Mouse (Mus musculus): ENCODE measurements around the gene Gtf2ird1. TPM values are rescaled to one million over a fixed set of nuclear protein-coding genes. Genes with fewer than 3 reads are reported as not detected.

Gtf2ird1 gene
- polyA plus RNA-seq, 1 experiment from 2014 or later: 12.9 TPM

DNA sequence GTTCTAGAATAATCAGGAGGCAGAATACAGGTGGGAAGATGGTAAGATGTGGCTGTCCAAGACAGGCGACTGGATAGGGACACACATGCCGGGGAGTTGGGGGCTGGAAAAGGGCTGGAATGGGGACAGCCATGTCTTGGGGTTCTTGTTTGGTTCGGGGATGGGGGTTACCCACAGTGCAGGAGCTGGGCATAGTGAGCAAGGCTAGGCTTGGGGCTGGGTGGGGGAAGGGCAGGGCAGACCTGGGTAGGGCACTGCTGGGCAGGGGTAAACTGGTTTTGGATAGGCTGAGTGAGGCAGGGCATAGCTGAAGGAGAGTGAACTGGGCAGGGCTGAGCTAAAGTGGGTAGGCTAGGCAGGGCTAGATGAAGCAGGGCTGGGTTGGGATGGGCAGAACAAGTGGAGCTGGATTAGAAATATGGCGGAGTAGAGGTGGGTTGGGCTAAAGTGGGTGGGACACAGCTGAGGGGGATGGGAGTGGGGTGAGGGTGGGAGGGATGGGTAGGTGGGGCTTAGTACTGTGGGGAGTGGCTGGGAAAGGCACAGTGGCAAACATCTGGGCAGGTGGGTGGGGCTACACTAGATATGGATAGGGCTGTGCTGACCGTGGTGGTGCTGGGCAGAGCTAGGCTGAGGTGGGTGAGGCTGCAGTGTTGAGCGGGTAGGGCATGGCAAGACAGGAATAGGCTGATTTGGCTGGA is 46.8 kb downstream of the Gtf2ird1 start:
- peak; percentile 89 for ATAC-seq (ENCODE audit: low read depth)
- DNase-seq: peak; percentile 28
- Histone ChIP-seq H3K27ac (no peak overlapping the region), H3K9ac (no peak overlapping the region), H3K4me2 (no peak overlapping the region), H3K27me3 (no peaks in the 10 kb centered on the region), H3K4me1 (replicated peaks) (peaks cover 20% of the 10 kb centered on the region), H3K4me3 (replicated peaks) (no peak overlapping the region), H3K9me3 (replicated peaks) (no peaks in the 10 kb centered on the region), H3K36me3 (peaks cover 78% of the 10 kb centered on the region)
- 65% methylated on average over 6 of the region's 6 CpGs for WGBS (ENCODE audit: insufficient replicate concordance)

DNA sequence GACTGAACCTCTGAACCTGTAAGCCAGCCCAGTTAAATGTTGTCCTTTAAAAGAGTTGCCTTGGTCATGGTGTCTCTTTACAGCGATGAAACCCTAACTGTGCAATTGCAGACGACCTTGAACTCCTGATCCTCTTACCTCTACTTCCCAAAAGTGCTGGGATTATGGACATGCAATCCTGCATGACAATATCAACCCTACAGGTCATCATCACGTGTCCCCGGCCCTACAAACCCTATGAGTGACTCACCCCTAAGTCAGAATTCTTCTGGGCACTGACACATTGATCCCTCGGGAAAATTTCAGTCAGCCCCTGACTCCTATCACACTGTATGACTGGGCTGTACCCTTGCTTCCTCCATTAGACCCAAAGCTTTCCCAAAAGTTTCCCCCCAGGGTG is 48.4 kb downstream of the Gtf2ird1 start:
- Histone ChIP-seq H3K36me3 (peaks cover 81% of the 10 kb centered on the region), H3K4me3 (replicated peaks) (no peak overlapping the region), H3K9me3 (replicated peaks) (no peaks in the 10 kb centered on the region), H3K27ac (no peak overlapping the region), H3K4me1 (replicated peaks) (peaks cover 20% of the 10 kb centered on the region), H3K4me2 (no peak overlapping the region), H3K27me3 (no peaks in the 10 kb centered on the region), H3K9ac (no peak overlapping the region)
- no peak for ATAC-seq (ENCODE audit: low read depth)
- DNase-seq: no peak
- WGBS (ENCODE audit: insufficient replicate concordance): 75% methylated on average over 5 of the region's 5 CpGs

DNA sequence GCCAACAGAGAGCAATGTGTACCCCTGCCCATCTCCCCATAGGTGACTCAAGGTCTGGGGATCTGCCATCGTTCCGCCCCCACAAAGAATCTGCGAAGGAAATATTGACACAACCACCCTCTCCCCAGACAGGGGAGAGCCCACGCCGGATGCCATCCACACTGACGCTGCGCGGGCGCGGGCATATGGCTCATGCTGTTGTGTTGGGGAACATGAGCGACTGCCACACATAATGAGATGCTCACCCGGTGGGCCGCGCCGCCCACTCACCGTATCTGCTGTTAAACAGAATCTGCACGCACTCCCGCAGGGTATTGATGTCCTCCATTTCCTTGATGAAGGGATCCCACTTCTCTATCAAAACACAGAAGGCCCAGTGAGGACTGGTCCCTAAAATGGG is 54.7 kb downstream of the Gtf2ird1 start:
- Histone ChIP-seq H3K27me3 (no peaks in the 10 kb centered on the region), H3K9me3 (replicated peaks) (no peaks in the 10 kb centered on the region), H3K4me2 (no peak overlapping the region), H3K36me3 (peaks cover 55% of the 10 kb centered on the region), H3K9ac (no peak overlapping the region), H3K4me1 (replicated peaks) (no peaks in the 10 kb centered on the region), H3K27ac (no peak overlapping the region), H3K4me3 (replicated peaks) (no peak overlapping the region)
- 91% methylated on average over 18 of the region's 18 CpGs for WGBS (ENCODE audit: insufficient replicate concordance)
- no peak for DNase-seq
- ATAC-seq (ENCODE audit: low read depth): no peak

DNA sequence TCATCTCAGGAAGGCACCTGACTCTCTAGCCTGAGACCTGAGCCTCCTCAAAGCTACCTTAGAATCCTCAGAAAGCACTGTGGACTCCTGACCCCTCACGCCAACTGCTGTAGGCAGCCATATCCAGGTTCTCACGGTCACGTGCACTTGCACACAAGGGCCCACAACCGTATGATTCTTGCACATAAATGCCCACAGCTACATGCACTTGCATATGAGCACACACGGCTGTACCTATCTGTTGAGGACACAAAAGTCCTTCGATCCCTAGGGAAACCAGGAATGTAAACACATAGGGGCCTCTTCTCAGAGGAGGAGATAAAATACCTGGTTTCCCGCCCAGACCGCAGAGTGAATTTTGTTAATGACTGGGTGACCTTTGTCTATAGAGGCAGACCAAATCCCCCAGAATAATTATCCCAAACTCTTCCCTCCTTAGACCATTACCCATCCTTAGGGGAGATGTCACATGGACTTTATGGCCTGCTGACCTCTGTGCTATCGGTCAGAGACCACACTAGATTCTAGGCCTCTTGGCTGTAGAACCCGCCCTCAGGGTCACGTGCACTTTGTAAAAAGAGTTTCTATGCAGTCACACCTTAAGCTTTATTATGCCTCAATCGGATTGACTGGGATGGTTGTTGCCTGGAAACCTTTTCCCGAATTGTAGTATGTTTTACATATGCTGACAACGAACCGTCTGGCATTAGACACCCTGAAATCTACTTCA is 58.9 kb downstream of the Gtf2ird1 start:
- no peaks in the 10 kb centered on the region for H3K27me3 ChIP-seq
- no peaks in the 10 kb centered on the region for H3K9me3 ChIP-seq (replicated peaks)
- H3K36me3 ChIP-seq: peaks cover 16% of the 10 kb centered on the region
- H3K4me3 ChIP-seq (replicated peaks): no peak overlapping the region
- WGBS (ENCODE audit: insufficient replicate concordance): 81% methylated on average over 15 of the region's 15 CpGs
- ATAC-seq (ENCODE audit: low read depth) (no peak), DNase-seq (no peak)
- H3K9ac ChIP-seq: no peak overlapping the region
- H3K27ac ChIP-seq: no peak overlapping the region
- H3K4me2 ChIP-seq: no peak overlapping the region
- peaks cover 24% of the 10 kb centered on the region for H3K4me1 ChIP-seq (replicated peaks)

DNA sequence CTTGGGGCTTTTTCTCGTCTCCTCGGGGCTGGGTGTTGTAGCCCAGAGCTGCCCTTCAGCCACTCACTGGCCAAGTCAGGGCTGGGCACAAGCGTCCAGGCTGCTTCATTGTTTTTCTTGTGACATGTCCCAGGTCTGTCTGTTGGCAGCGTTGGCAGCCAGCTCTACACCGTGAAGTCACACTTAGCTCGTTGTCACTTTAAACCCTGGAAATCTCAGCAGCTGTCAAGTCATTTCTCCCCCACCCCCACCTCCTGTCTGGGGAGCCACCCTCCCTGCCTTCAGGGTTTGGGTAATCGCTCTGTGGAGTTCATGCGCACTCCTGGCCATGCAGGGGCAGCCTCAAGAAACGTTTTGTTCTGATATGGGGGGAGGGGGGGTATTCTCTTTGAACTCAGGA is 60.0 kb downstream of the Gtf2ird1 start:
- H3K4me3 ChIP-seq (replicated peaks): no peak overlapping the region
- no peak overlapping the region for H3K4me2 ChIP-seq
- ATAC-seq (ENCODE audit: low read depth) (no peak), DNase-seq (no peak)
- no peaks in the 10 kb centered on the region for H3K27me3 ChIP-seq
- H3K4me1 ChIP-seq (replicated peaks): peaks cover 24% of the 10 kb centered on the region
- no peak overlapping the region for H3K27ac ChIP-seq
- 65% methylated on average over 9 of the region's 9 CpGs for whole genome bisulfite sequencing (ENCODE audit: insufficient replicate concordance)
- peaks cover 13% of the 10 kb centered on the region for H3K36me3 ChIP-seq
- H3K9ac ChIP-seq: no peak overlapping the region
- no peaks in the 10 kb centered on the region for H3K9me3 ChIP-seq (replicated peaks)

DNA sequence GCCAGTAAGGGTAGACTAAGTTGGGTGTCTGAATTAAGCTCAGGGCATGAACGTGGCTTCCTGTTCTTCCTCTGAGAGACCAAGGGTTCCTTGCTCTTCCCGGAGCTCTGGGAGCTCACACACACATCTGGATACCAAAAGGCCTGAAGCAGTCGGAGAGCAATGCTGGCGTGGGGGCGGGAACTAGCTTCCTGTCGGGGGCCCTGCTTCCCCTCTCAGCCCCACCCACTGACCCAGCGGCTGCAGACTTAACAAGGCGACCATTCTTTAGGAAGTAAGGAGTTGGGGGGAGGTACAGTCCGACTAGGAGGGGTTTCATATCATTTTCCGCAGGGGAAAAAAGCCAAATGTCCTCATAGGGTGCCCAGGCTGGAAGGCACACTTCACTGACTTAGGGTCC is 61.9 kb downstream of the Gtf2ird1 start:
- WGBS (ENCODE audit: insufficient replicate concordance): 13% methylated on average over 10 of the region's 10 CpGs
- peak; percentile 72 for ATAC-seq (ENCODE audit: low read depth)
- Histone ChIP-seq H3K36me3 (peaks cover 21% of the 10 kb centered on the region; the same call in 1 of the 2 replicates), H3K9ac (peak overlapping the region; percentile 56), H3K9me3 (replicated peaks) (no peaks in the 10 kb centered on the region), H3K4me1 (replicated peaks) (peaks cover 24% of the 10 kb centered on the region), H3K4me3 (replicated peaks) (peak overlapping the region; percentile 14; the same call in 1 of the 2 replicates), H3K27ac (peak overlapping the region; percentile 82), H3K27me3 (no peaks in the 10 kb centered on the region), H3K4me2 (peak overlapping the region; percentile 54)
- DNase-seq: peak; percentile 70

DNA sequence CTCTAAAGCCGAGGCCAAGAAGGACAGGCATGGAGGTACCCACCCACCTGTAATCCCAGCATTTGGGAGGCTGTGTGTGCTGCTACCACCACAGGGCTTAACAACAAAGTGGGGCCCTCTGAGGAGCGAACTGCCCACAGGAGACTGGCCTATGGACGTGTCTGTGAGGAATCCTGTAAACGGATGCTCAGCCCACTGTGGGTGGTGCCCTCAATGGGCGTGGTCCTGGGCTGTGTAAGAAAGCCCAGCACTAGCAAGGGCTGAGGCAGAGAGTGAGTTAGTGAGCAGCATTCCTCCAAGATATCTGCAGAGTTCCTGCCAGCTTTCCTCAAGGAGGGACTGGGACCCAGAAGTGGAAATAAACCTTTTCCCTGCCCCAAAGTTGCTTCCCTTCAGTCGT is 62.9 kb downstream of the Gtf2ird1 start:
- DNase-seq (peak; percentile 61), ATAC-seq (ENCODE audit: low read depth) (peak; percentile 88)
- no peak overlapping the region; the same call in 1 of the 2 replicates for H3K9ac ChIP-seq
- 25% methylated on average over 6 of the region's 6 CpGs for WGBS (ENCODE audit: insufficient replicate concordance)
- H3K27me3 ChIP-seq: no peaks in the 10 kb centered on the region
- H3K27ac ChIP-seq: peak overlapping the region; percentile 82
- peaks cover 24% of the 10 kb centered on the region for H3K36me3 ChIP-seq
- peaks cover 24% of the 10 kb centered on the region for H3K4me1 ChIP-seq (replicated peaks)
- H3K4me2 ChIP-seq: peak overlapping the region; percentile 54
- no peak overlapping the region for H3K4me3 ChIP-seq (replicated peaks)
- no peaks in the 10 kb centered on the region for H3K9me3 ChIP-seq (replicated peaks)

DNA sequence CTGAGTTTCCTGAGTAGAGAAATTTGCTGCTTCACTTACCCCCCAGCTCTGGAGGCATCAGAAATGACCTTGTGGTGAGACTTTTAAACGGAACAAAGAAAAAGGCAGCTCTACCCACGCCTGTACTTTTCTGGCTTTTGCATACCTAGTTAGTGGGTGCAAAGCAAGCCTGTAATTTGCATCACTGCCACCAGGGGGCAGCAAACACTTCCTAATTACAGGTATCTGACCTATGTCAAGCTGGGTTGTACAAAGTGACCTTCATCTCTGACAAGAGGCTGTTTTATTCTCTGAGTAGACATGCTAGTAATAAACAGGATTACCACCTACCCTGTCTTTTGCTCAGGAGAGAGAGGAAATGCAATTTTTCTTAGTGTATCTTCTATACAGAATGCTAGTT is 71.4 kb downstream of the Gtf2ird1 start:
- 0 out of 2 replicates have a peak, but pooled peaks have one; percentile 47 for ATAC-seq (ENCODE audit: low read depth)
- WGBS (ENCODE audit: insufficient replicate concordance): 28% methylated on average over 2 of the region's 2 CpGs
- H3K27ac ChIP-seq: no peak overlapping the region

DNA sequence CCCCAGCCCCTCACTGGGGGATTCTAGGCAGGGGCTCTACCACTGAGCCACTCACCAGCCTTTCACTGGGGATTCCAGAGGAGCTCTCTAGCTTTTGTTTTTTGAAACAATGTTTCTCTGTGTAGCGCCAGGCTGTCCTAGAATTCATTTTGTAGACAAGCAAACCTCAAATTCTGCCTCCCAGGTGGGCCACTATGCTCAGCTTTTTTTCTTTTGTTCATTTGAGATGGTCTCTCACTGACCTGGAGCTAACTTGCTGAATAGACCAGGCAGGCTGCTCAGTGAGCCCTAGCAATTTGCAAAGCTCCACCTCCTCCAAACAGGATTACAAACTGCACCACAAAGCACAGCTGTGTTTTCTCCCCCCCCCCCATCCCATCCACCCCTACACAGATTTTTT is 81.3 kb downstream of the Gtf2ird1 start:
- Histone ChIP-seq H3K27me3 (no peaks in the 10 kb centered on the region), H3K4me2 (no peak overlapping the region), H3K9me3 (replicated peaks) (no peaks in the 10 kb centered on the region), H3K36me3 (no peaks in the 10 kb centered on the region; the same call in 1 of the 2 replicates), H3K4me1 (replicated peaks) (0 out of 2 replicates have a peak, but pooled peaks cover 5% of the 10 kb centered on the region), H3K9ac (no peak overlapping the region), H3K27ac (no peak overlapping the region), H3K4me3 (replicated peaks) (no peak overlapping the region)
- no peak for ATAC-seq (ENCODE audit: low read depth)
- 76% methylated on average over 1 of the region's 1 CpGs for WGBS (ENCODE audit: insufficient replicate concordance)
- no peak for DNase-seq

More for the DNA sequence above, 71.4 kb downstream of the Gtf2ird1 start:
- Histone ChIP-seq H3K4me3 (replicated peaks) (no peak overlapping the region), H3K27me3 (no peaks in the 10 kb centered on the region), H3K4me2 (no peak overlapping the region), H3K9ac (no peak overlapping the region), H3K36me3 (peaks cover 51% of the 10 kb centered on the region), H3K9me3 (replicated peaks) (no peaks in the 10 kb centered on the region), H3K4me1 (replicated peaks) (no peaks in the 10 kb centered on the region)
- DNase-seq: peak; percentile 63

DNA sequence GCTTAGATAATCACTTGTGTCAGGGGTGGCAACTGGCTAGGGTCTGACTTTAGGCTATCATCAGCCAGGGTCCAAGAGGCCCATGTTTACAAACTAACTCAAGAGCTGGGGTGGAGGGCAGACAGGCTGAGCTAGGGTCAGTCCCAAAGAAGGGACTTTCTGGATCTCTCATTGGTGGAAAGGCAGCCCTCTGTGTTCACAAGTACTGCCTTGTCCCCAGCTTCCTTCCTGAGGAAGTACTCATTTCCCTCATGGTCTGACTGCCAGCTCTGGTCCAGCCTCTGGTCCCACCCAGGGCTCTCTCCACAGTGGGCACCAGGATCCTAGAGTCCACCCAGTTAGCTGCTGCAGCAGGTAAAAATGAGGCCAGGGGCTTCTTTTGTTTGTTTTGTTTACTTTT is 82.0 kb downstream of the Gtf2ird1 start:
- Histone ChIP-seq H3K4me2 (no peak overlapping the region), H3K4me3 (replicated peaks) (no peak overlapping the region), H3K27me3 (no peaks in the 10 kb centered on the region), H3K27ac (no peak overlapping the region), H3K9ac (no peak overlapping the region), H3K9me3 (replicated peaks) (no peaks in the 10 kb centered on the region), H3K4me1 (replicated peaks) (0 out of 2 replicates have a peak, but pooled peaks cover 5% of the 10 kb centered on the region), H3K36me3 (no peaks in the 10 kb centered on the region; the same call in 1 of the 2 replicates)
- ATAC-seq (ENCODE audit: low read depth) (peak; percentile 53), DNase-seq (no peak)

DNA sequence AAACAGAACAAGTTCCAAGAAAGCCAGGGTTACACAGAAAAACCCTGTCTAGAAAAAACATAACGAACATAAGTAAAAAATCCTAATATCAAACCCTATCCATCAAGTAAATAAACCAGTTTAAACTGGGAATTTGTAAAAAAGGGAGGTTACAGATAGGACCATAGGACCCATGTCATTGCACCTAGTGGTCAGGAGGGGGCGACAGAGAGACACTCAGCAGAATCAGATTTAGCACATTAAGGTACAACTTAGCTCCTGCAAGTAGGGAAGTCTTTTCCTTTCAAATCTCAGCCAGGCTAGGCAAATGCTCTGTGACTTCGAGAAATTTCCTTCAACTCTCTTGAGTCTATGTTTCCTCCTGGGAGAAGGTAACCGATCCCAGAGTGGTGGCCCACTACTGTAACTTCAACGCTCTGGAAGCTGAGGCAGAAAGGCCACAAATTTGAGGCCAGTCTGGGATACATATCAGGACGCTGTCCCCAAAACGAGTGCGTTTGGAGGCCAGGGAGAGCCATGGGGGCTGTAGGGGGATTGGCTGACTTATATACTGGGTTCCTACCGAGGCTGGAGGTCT is 82.5 kb downstream of the Gtf2ird1 start:
- 25% methylated on average over 9 of the region's 9 CpGs for WGBS (ENCODE audit: insufficient replicate concordance)
- ATAC-seq (ENCODE audit: low read depth): no peak

More for the DNA sequence above, 82.5 kb downstream of the Gtf2ird1 start:
- H3K4me3 ChIP-seq (replicated peaks): no peak overlapping the region
- H3K36me3 ChIP-seq: no peaks in the 10 kb centered on the region; the same call in 1 of the 2 replicates
- no peaks in the 10 kb centered on the region for H3K9me3 ChIP-seq (replicated peaks)
- no peaks in the 10 kb centered on the region for H3K27me3 ChIP-seq
- no peak overlapping the region for H3K27ac ChIP-seq
- DNase-seq: no peak
- no peak overlapping the region for H3K4me2 ChIP-seq
- no peak overlapping the region for H3K9ac ChIP-seq
- 0 out of 2 replicates have a peak, but pooled peaks cover 5% of the 10 kb centered on the region for H3K4me1 ChIP-seq (replicated peaks)
